Mouse (Mus musculus) kidney, adult 2 months (tissue): ENCODE measurements at regions not wholly inside any gene's neighbourhood (a gene's known extent, or its start where the extent isn't known, plus 50 kb on each side); places are given as distances from the start of the nearest gene placed in this dataset.

ENCODE experiments used
- CTCF ChIP-seq: fragments of 200-500 bp; conservative IDR thresholded peaks from 2 replicates; pipeline ENCODE4 v1.5.1; 2011; ENCODE audit warnings: low read depth, mild to moderate bottlenecking, control low read depth, low read length, moderate library complexity, mixed read lengths; ENCODE audit not compliant: insufficient read depth, insufficient read length
- POLR2A ChIP-seq: fragments of 200-500 bp; IDR thresholded peaks from one replicate; pipeline ENCODE4 v1.6.1; 2011; ENCODE audit warnings: low read depth, low read length, control low read depth

- no peak for TF ChIP-seq CTCF
- no peak for TF ChIP-seq POLR2A
These were observed 188.0 kb upstream of the Trpc7 start for GRCm38 (mm10) chr13:57083751-57084150.
